Mouse (Mus musculus): ENCODE results near the gene Ermp1.

GRCm38 (mm10) chr19:29596985-29597384 is 51.2 kb downstream of the Ermp1 start:
- TF ChIP-seq POLR2A (IDR thresholded peaks at IDR 0.05; ENCODE audit: insufficient read length, low read depth) (no peak), REST (IDR thresholded peaks at IDR 0.05; ENCODE audit: insufficient read depth, insufficient read length) (no peak)

All from myocyte (in vitro differentiated cells).